Mouse (Mus musculus): ENCODE measurements at regions not wholly inside any gene's neighbourhood (a gene's known extent, or its start where the extent isn't known, plus 50 kb on each side); places are given as distances from the start of the nearest gene placed in this dataset.
A peak's percentile ranks its signal among the peaks of the same experiment; 100 is the strongest.

GRCm38 (mm10) chr8:113582180-113582975 lies 53.0 kb upstream of the Mon1b start:
- TF ChIP-seq POLR2A (IDR thresholded peaks at IDR 0.05; ENCODE audit: insufficient read depth, low read depth, low read length) (no peak), CTCF (IDR thresholded peaks at IDR 0.05) (peak; percentile 69), EP300 (IDR thresholded peaks at IDR 0.05; ENCODE audit: insufficient read depth, low read depth, low read length) (no peak)

All from heart, adult 2 months (tissue).